Mouse (Mus musculus): ENCODE results near the gene Zfp652.

- no peak for TF ChIP-seq MAZ (IDR thresholded peaks at IDR 0.05; ENCODE audit: low read depth, low read length)
- TF ChIP-seq TBP (conservative IDR thresholded peaks at IDR 0.05; ENCODE audit: low read depth, low read length) = no peak
- TF ChIP-seq CTCF (conservative IDR thresholded peaks at IDR 0.05 in 1 of 2, IDR thresholded peaks at IDR 0.05 in 1 of 2; ENCODE audit: low read depth in 2 of 2, low read length in 2 of 2) = no peak
- no peak for TF ChIP-seq SMC3 (IDR thresholded peaks at IDR 0.05; ENCODE audit: low read depth, low read length)
- no peak for TF ChIP-seq EP300 (IDR thresholded peaks at IDR 0.05; ENCODE audit: low read length)
- no peak for TF ChIP-seq POLR2A (IDR thresholded peaks at IDR 0.05; ENCODE audit: low read depth, low read length)
- no peak for TF ChIP-seq ZNF384 (IDR thresholded peaks at IDR 0.05; ENCODE audit: low read depth, low read length)
- no peak for TF ChIP-seq USF1 (IDR thresholded peaks at IDR 0.05; ENCODE audit: low read depth, low read length)
- TF ChIP-seq BHLHE40 (IDR thresholded peaks at IDR 0.05; ENCODE audit: low read depth, low read length) = no peak
- no peak for TF ChIP-seq MXI1 (IDR thresholded peaks at IDR 0.05; ENCODE audit: low read depth, low read length)
Observed at GRCm38 (mm10) chr11:95815412-95815811, 102.9 kb downstream of the Zfp652 start.

All from CH12.LX (cell line).